Mouse (Mus musculus): ENCODE results near the gene Filip1.

DNA sequence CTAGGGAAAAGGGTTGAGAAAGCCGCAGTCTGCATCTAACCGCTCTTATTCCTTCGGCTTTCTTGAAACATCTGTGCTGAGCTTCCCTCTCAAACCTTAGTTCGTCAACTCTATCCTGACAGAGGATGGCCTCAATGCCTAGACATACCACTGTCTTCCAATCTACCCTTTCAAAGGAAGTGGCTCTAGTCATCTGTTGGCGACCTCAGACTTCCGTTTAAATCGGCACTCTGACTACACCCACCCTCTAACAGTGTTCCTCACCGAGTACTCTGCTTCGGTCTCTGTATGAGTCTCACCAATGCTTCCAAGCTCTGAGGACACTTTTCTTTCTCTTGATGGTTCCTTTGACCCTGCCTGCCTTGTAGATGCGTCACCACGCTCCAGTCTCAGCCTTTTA, 196.6 kb downstream of the Filip1 start:
- no peak for TF ChIP-seq CTCF (IDR thresholded peaks at IDR 0.05; ENCODE audit: insufficient read depth, low read length)
- TF ChIP-seq POLR2A (IDR thresholded peaks at IDR 0.05; ENCODE audit: borderline replicate concordance, extremely low read depth, low read depth, low read length) = no peak
